Mouse (Mus musculus) ovary, adult 18-20 months (tissue): ENCODE results near the gene Habp4.

Source experiments
- DNase-seq: peaks from one replicate; pipeline ENCODE4 v3.0.0; 2022; ENCODE audit warnings: low spot score, mixed read lengths

The Habp4 gene

GRCm38 (mm10) chr13:64161548-64161915 is at the start of gene Habp4:
Habp4 (plus strand) TSS chr13:64161824.
- peak; percentile 97 for DNase-seq

DNA sequence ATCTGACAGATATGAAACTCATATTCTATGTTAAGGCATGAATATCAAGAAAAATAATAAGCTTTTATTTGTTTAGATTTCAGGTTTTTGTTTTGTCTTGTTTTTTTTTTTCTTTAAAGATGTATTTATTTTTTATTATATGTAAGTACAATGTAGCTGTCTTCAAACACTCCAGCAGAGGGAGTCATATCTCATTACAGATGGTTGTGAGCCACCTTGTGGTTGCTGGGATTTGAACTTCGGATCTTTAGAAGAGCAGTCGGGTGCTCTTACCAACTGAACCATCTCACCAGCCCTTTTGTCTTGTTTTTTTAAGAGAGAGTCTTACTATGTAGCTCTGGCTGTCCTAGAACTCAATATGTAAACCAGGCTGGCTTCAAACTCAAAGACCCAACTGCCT is 44.2 kb upstream of the Habp4 start:
- no peak for DNase-seq

- no peak for DNase-seq
Observed at GRCm38 (mm10) chr13:64120760-64121159, 40.9 kb upstream of the Habp4 start.

DNA sequence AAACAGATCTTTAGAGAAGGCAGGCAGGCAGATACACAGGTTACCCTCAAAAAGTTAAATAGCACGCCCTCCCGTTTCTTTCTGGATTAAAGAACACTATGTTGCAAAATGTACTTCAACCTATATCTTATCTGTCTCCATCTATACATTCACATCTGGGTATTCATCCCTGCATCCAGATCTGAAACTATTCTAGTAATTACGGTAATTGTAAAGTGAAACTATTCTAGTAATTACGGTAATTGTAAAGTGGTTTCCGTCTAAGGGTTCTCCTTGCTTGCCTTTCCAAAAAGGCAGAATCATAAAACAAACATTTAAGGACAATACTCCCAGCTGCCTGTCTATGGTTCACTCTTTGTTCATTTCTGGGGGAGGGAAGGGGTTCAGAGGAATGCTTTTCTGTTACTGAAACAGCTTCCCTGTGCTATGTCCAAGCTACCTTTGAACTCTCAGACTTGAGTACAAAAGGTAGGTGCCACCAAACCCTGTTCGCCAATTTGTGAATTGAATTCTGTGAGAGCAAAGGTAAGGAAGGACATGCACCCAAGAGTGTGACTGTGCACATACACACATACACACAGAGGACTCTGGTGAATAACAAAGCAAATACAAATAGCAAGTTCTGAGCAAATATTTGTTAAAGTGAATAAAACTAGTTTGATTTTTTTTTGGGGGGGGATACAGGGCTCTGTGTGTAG is 38.0 kb upstream of the Habp4 start:
- no peak for DNase-seq

DNA sequence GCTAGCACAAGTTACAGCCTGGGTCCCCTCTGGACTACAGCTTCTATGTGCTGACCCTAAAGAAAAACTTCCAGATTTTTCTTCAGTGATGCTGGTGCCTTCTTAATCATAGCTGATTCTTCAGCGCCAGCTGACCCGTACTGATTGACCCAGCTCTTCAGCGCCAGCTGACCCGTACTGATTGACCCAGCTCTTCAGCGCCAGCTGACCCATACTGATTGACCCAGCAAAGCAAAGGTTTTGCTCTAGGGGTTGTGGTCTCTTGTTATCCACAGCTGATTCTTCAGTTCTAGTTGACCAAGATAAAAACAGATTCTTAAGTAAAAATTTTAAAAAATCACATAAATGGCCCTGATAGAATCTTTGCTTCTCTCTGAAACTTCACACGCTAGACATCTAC is 36.7 kb upstream of the Habp4 start:
- no peak for DNase-seq

GRCm38 (mm10) chr13:64126316-64126715 is 35.3 kb upstream of the Habp4 start:
- DNase-seq, result no peak

DNA sequence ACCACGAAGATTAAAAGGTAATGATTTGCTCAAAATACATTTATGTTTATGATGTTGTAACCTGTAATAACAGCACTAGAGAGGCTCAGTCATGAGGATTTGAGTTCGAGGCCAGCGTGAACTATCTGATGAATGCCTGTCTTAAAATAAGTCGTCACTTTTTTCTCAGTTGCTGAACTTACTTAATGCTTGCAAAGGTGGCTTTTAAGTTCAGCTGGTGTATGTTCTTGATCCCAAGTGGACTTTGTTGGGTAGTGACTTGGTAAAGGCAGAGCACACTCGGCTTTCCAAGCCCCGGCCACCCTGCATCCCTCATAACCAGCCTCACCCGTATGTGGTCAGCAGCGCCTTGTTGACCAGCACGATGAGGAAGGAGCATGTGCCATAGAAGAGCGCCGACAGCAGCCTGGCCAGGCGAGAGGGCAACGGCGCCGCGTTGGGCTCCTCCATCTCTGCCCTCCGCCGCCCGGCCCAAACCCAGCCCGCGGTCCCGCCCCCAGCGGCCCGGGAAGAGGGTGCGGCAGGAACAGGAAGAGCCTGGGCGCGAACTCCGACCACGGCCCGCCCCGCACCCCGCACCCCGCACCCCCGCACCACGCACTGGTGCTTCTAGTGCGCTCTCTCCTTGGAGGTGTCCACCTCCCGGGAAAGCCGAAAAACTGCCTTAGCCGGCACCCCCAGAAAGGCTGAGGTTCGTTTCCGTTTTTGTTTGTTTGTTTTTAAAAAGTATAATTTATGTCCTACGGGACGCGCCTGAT is 32.6 kb upstream of the Habp4 start, which contains the start of gene Slc35d2:
Slc35d2 (minus strand) TSS at position 511 of the 758 bp plus-strand sequence.
- DNase-seq, result peak; percentile 48

GRCm38 (mm10) chr13:64129616-64130375 is 31.8 kb upstream of the Habp4 start:
- DNase-seq, result peak; percentile 29

DNA sequence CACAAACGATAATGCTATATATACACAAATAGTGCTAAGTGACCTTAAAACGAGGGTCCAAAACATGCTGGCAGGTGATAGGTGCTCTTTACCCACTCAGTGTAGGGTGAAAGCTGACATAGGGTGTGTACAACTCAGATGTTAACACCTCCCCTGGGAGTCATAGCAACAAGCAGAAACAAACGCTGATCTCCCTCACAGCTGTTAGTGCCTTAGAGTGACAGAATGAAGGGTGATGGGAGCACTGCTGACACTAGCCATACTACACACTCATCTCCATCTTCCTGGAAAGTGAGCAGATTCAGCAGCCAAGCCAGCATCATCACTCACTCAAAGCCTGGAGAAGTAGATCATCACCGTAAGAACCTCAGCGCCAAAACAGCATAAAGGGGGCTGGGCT is 11.5 kb upstream of the Habp4 start:
- DNase-seq, result no peak

GRCm38 (mm10) chr13:64152241-64152669 is 9.4 kb upstream of the Habp4 start:
- peak; percentile 75 for DNase-seq

GRCm38 (mm10) chr13:64152671-64153082 is 8.9 kb upstream of the Habp4 start:
- DNase-seq, result no peak

DNA sequence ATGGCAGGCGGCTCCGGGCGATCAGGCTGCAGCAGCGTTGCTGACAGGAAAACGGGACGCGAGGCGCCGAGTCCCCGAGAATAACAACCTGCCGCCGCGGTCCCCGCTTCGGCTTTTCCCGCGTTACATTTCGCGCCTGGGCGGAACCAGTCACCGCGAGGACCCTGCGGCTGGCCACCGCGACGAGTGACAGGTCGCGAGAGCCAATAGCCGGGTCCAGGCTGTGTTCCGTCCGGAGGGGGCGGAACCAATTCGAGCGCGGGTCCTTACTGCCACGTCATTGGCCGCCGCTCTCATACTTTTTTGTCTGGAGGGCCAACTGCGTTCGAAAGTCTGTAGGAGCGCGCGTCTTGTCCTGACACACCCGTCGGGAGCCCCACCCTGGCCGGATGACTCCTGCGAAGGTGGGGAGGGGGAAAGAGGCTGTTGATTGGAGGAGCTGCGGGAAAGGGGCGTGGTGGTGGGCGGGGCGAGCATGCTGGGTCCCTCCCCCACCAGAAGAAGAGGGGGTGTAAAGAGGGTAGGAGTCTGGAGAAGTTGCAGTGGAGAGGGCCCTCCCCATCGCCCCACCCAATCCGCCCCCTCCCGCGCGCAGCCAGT is 8.4 kb upstream of the Habp4 start, which contains the start of gene Zfp367:
Zfp367 (minus strand) TSS at position 120 of the 600 bp plus-strand sequence.
- peak; percentile 100 for DNase-seq

DNA sequence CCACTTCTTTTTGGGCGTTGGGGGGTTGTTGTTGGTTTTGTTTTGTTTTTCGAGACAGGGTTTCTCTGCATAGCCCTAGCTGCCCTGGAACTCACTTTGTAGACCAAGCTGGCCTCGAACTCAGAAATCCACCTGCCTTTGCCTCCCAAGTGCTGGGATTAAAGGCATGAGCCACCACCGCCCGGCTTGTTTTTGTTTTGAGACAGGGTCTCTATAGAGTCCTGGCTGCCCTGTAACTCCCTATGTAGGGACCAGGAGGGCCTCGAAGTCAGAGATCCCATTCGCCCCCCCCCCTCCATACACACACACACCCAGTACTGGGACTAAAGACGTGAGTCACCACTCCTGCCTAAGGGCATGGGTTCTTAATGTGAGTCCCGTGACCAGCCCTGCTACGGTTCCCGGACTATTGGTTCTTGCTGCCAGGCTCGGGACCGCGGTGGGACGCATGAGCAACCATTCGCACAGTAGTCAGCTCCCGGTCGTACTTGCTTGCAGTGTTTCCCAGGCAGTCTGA is 7.8 kb upstream of the Habp4 start:
- peak; percentile 48 for DNase-seq

DNA sequence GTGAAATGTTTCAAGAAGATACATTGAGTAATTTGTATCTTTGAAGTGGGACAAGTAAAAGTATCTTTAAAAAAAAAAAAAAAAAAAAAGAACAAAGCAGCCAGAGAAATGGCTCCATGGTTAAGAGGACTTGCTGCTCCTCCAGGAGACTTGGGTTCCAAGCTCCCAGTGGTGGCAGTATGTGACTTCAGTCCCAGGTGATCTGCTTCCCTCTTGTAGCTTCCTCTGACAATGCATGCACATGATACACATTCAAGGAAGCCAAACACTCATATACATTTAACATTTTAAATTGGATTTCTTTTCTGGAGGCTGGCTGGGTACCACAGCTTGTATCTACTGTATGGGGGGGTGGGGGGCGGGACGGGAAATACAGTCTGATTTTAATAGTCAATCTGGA is 7.0 kb upstream of the Habp4 start:
- no peak for DNase-seq

DNA sequence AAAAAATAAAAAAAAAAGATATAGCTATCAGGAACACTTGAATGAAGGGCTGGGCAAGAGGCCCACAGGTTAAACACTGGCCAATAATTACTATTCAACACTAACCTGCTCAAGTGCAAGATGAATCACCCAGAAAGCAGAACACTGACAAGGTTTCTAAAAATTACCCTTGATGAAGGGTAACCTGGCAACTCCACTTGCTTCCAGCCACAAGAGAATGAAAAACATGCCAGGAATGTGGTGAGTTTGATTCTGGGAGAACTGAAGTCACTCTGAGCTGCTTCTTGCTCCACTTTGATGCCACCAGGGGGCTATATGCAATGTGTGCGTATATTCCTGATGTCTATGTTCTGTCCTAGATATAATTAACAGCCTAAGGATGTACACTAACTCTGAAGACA is 6.5 kb upstream of the Habp4 start:
- DNase-seq, result no peak

- no peak for DNase-seq
Observed at GRCm38 (mm10) chr13:64156966-64157365, 4.7 kb upstream of the Habp4 start.

DNA sequence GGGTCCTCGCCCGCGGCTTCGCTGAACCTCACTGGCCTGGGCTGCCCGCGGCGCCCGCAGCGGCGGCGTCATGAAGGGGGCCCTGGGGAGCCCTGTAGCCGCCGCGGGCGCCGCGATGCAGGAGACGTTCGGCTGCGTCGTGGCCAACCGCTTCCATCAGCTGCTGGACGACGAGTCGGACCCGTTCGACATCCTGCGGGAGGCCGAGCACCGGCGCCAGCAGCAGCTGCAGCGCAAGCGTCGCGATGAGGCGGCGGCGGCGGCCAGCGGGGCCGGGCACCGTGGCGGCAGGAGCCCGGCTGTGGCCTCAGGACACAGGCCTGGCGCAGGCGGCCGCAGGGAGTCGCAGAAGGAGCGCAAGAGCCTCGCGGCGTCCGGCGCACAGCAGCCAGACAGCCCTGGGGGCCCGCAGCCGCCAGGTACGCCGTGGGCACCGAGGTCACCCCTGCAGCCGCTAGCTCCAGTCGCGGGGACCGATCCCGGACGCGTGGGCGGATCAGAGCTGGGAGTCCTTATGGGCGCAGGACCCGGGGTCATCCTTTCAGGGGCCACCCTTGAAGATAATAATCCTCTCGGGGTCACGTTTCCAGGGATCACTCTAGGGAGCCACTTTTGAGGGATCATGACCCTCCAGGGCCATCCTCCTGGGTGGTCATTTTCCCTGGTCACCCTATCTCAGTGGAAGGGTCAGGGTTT is 440 bp downstream of the Habp4 start:
- peak; percentile 12 for DNase-seq

GRCm38 (mm10) chr13:64162626-64163025 is 1.0 kb downstream of the Habp4 start:
- no peak for DNase-seq

DNA sequence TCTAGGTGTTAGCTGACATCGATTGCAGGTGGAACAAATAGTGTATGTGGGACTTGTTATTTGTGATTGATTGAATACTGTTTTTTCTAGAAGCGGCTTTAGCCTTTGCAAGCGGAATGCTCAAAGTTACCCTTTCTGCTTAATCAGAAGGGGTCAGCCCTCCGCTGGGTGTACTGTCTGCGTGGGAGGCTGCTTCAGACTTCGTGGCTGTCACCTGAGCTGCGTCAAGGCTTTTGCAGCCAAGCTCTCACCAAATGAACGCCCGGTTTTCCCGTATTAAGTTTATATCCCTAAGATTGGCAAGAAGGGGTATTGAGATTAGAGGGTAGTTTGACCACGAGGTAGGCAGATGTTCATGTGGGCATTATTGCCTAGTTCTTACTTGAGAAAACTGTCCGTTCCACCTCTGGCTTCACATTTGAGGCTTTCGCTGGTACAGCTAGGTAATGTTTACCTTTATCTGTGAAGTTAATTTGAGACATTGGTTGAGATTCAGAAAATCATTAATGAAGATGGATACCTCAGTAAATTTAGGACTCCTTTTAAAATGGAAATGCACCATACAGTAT is 1.6 kb downstream of the Habp4 start:
- no peak for DNase-seq

DNA sequence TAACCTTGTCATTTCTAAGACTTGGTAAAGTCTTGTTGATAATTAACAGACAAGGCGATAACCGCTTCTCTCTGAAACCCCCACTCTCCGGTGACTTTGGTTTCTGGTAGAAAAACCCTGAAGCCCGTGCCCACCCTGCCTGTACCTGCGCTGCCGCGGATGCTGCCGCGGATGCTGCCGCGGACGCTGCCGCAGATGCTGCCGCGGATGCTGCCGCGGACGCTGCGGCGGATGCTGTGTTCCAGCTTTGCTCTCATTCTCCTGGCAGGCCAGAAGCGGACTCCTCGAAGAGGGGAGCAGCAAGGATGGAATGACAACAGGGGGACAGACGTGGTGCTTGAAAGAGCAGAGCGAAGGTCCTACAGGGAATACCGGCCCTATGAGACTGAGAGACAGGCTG is 8.1 kb downstream of the Habp4 start:
- DNase-seq, result no peak

DNA sequence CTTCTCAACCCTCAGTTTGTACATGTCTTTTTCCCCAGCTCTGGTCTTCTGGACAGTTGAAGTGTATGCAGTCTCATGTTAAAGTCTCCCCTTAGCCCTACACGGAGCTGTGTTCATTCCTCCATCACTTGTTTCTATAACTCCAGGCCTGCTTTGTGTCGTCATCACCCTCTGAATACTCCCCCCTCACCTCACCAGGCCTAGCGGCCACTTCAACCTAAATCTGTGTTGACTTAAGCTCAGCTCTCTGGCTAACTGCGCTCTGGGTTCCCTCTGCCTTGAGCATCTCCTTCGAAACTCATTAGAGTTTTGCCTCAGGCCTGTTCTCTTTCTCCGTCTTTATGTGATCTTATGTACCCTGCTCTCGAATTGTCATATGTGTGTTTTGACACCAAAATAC is 16.4 kb downstream of the Habp4 start:
- no peak for DNase-seq
